ENCODE assay signal across 22 mouse cellular contexts in genomic region chr15:101306459-101306858, GRCm38 (mm10). TPM values are rescaled to one million over a fixed set of nuclear protein-coding genes. Genes with fewer than 3 reads are reported as not detected.
DNase-seq lines count a peak whose midpoint lies in the region; ATAC-seq lines count a peak whose summit lies in the region.
"Had no signal": no experiment of that assay in that cellular context is flagged by ENCODE, and none has a peak within 500 bp of the region (broad histone marks: within the 10 kb centered on the region; RNA-seq: fewer than 3 reads in every experiment).

No protein-coding gene starts in this region.

- no peaks in the 10 kb centered on the region for H3K27me3 ChIP-seq in midbrain, embryonic 11.5 days (ENCODE audit: control insufficient read depth, insufficient read depth, low read length)
- no peaks in the 10 kb centered on the region for H3K27me3 ChIP-seq in midbrain, embryonic 14.5 days (ENCODE audit: control insufficient read depth, insufficient read depth, low read length)
- H3K27me3 ChIP-seq: embryonic facial prominence, embryonic 12.5 days; forebrain, embryonic 15.5 days; heart, embryonic 12.5 days had no signal

- WGBS in midbrain, embryonic 11.5 days: 91% methylated on average over 4 of the region's 4 CpGs
- WGBS in midbrain, embryonic 14.5 days: 94% methylated on average over 4 of the region's 4 CpGs

- H3K9ac ChIP-seq in midbrain, embryonic 11.5 days (ENCODE audit: low read length): no peak overlapping the region
- no peak overlapping the region for H3K9ac ChIP-seq in midbrain, embryonic 14.5 days (replicated peaks; ENCODE audit: low read length)
- H3K9ac ChIP-seq: embryonic facial prominence, embryonic 12.5 days; forebrain, embryonic 15.5 days; heart, embryonic 12.5 days; hindbrain, embryonic 14.5 days had no signal

- H3K4me2 ChIP-seq in midbrain, embryonic 11.5 days: no peak overlapping the region
- no peak overlapping the region for H3K4me2 ChIP-seq in midbrain, embryonic 14.5 days (ENCODE audit: low read length)
- H3K4me2 ChIP-seq: embryonic facial prominence, embryonic 12.5 days; forebrain, embryonic 15.5 days; heart, embryonic 12.5 days; hindbrain, embryonic 14.5 days had no signal

- no peaks in the 10 kb centered on the region for H3K9me3 ChIP-seq in midbrain, embryonic 11.5 days (ENCODE audit: control insufficient read depth, low read length)
- H3K9me3 ChIP-seq in midbrain, embryonic 14.5 days (ENCODE audit: control insufficient read depth, low read length): no peaks in the 10 kb centered on the region
- H3K9me3 ChIP-seq: embryonic facial prominence, embryonic 12.5 days; forebrain, embryonic 15.5 days; heart, embryonic 12.5 days; hindbrain, embryonic 10.5 days had no signal

- no peak for DNase-seq in frontal cortex, postnatal 10 days (ENCODE audit: low spot score in 2 of 2)
- DNase-seq in layer of hippocampus, adult 18-20 months (ENCODE audit: low spot score in 2 of 2): peak; percentile 76 to 90
- DNase-seq in layer of hippocampus, postnatal 10 days (ENCODE audit: low spot score in 2 of 2): no peak
- peak; percentile 28 for DNase-seq in midbrain, embryonic 11.5 days (ENCODE audit: low spot score, missing footprints)
- no peak for DNase-seq in midbrain, embryonic 14.5 days
- DNase-seq in brain, adult 2 months (ENCODE audit: low read depth, low spot score): peak; percentile 75
- DNase-seq in kidney, adult 8-10 months: no peak
- DNase-seq: adrenal gland, adult 8-10 months; adrenal gland, postnatal 36 days; B cell, adult 2 months; cerebellum, adult 11 months; cerebellum, adult 8-10 months; cerebellum, postnatal 14 days; gastrocnemius, postnatal 10 days had no signal

- no peak overlapping the region for H3K27ac ChIP-seq in midbrain, embryonic 11.5 days (ENCODE audit: low read depth, low read length)
- H3K27ac ChIP-seq in midbrain, embryonic 14.5 days (replicated peaks; ENCODE audit: low read depth, low read length): no peak overlapping the region
- H3K27ac ChIP-seq: embryonic facial prominence, embryonic 12.5 days; forebrain, embryonic 15.5 days; hindbrain, embryonic 10.5 days; hindbrain, embryonic 14.5 days had no signal

- no peak overlapping the region for H3K4me3 ChIP-seq in midbrain, embryonic 11.5 days (ENCODE audit: low read depth, low read length)
- no peak overlapping the region for H3K4me3 ChIP-seq in midbrain, embryonic 14.5 days (replicated peaks; ENCODE audit: low read depth, low read length)
- H3K4me3 ChIP-seq: embryonic facial prominence, embryonic 12.5 days; forebrain, embryonic 15.5 days; heart, embryonic 12.5 days; hindbrain, embryonic 10.5 days had no signal

- peaks cover 6% of the 10 kb centered on the region; the same call in 1 of the 2 replicates for H3K4me1 ChIP-seq in midbrain, embryonic 11.5 days (ENCODE audit: control insufficient read depth, insufficient read depth, low read length)
- H3K4me1 ChIP-seq in midbrain, embryonic 14.5 days (ENCODE audit: control insufficient read depth, insufficient read depth, low read length): no peaks in the 10 kb centered on the region
- H3K4me1 ChIP-seq: forebrain, embryonic 15.5 days had no signal

- H3K36me3 ChIP-seq in midbrain, embryonic 11.5 days (ENCODE audit: control insufficient read depth, insufficient read depth, low read length): no peaks in the 10 kb centered on the region
- H3K36me3 ChIP-seq in midbrain, embryonic 14.5 days (ENCODE audit: control insufficient read depth, insufficient read depth, low read length): no peaks in the 10 kb centered on the region
- H3K36me3 ChIP-seq: embryonic facial prominence, embryonic 12.5 days; forebrain, embryonic 15.5 days; G1E; heart, embryonic 12.5 days; hindbrain, embryonic 10.5 days had no signal

- peak; percentile 42 for ATAC-seq in frontal cortex, adult (ENCODE audit: low TSS enrichment)
- no peak for ATAC-seq in midbrain, embryonic 11.5 days (ENCODE audit: low FRiP score)
- ATAC-seq in midbrain, embryonic 14.5 days (ENCODE audit: low FRiP score, low TSS enrichment): no peak
- ATAC-seq: CD4-positive, CD25-positive, alpha-beta regulatory T cell, adult 4 months; forebrain, embryonic 15.5 days had no signal

RNA-seq across cellular contexts. Expression of gene 6030408B16Rik, which starts 13.4 kb away (rescaled TPM):
- total RNA-seq in layer of hippocampus, adult 18-20 months (2021): under 1 TPM; 0.27 to 0.66 TPM
- not detected for total RNA-seq in layer of hippocampus, postnatal 10 days (2021)
- 0.33 TPM in 1 of 2 replicates, not detected in the other for polyA plus RNA-seq in midbrain, embryonic 11.5 days (2014; fragmentation: Nextera tagmentation; extraction: Ambion mirVana)
- 0.30 and 0.51 TPM in 2 replicates for polyA plus RNA-seq in midbrain, embryonic 14.5 days (2014; fragmentation: Nextera tagmentation; extraction: Ambion mirVana)
- total RNA-seq: G1E had no signal
- polyA plus RNA-seq: CD4-positive, CD25-positive, alpha-beta regulatory T cell, adult 4 months; G1E had no signal

RNA-seq across cellular contexts. Expression of gene Atg101, which starts 22.4 kb away (rescaled TPM):
- total RNA-seq in layer of hippocampus, adult 18-20 months (2021): 10 to 100 TPM; 53.2 to 57.5 TPM
- 10 to 100 TPM; 41.1 to 43.3 TPM for total RNA-seq in layer of hippocampus, postnatal 10 days (2021)
- 57.9 and 67.4 TPM in 2 replicates for polyA plus RNA-seq in midbrain, embryonic 11.5 days (2014; fragmentation: Nextera tagmentation; extraction: Ambion mirVana)
- polyA plus RNA-seq in midbrain, embryonic 14.5 days (2014; fragmentation: Nextera tagmentation; extraction: Ambion mirVana): 61.2 and 87.4 TPM in 2 replicates

RNA-seq across cellular contexts. Expression of gene Nr4a1, which starts 52.4 kb away (rescaled TPM):
- 100 to 1,000 TPM in 1 of 2 experiments, 10 to 100 TPM in 1; 87.1 to 105 TPM for total RNA-seq in layer of hippocampus, adult 18-20 months (2021)
- total RNA-seq in layer of hippocampus, postnatal 10 days (2021): 10 to 100 TPM; 28.4 to 33.9 TPM
- polyA plus RNA-seq in midbrain, embryonic 11.5 days (2014; fragmentation: Nextera tagmentation; extraction: Ambion mirVana): 1.3 TPM in 2 replicates
- polyA plus RNA-seq in midbrain, embryonic 14.5 days (2014; fragmentation: Nextera tagmentation; extraction: Ambion mirVana): 2.9 and 3.5 TPM in 2 replicates
- total RNA-seq: G1E had no signal

Comparison
In these comparisons a context has a peak if more than half of its experiments do, and no peak if none do; other contexts are left out.
1. DNase-seq: peak in layer of hippocampus, adult 18-20 months (2 of 2), midbrain, embryonic 11.5 days (single experiment) and brain, adult 2 months (single experiment); none in frontal cortex, postnatal 10 days (0 of 2), layer of hippocampus, postnatal 10 days (0 of 2), midbrain, embryonic 14.5 days (single experiment) and kidney, adult 8-10 months (0 of 2).